Mouse (Mus musculus): ENCODE measurements at regions not wholly inside any gene's neighbourhood (a gene's known extent, or its start where the extent isn't known, plus 50 kb on each side); places are given as distances from the start of the nearest gene placed in this dataset.
A peak's percentile ranks its signal among the peaks of the same experiment; 100 is the strongest.

GRCm38 (mm10) chr14:105805762-105806161 lies 90.9 kb downstream of the Spry2 start:
- TF ChIP-seq CTCF (IDR thresholded peaks at IDR 0.05), result no peak
- no peak overlapping the region for H3K27ac ChIP-seq
- intact Hi-C loops (cut with DNase I), result no loop called here
- DNase-seq (ENCODE audit: extremely low spot score in 1 of 2, low spot score in 2 of 2), result no peak
- no peak overlapping the region for H3K4me3 ChIP-seq

DNA sequence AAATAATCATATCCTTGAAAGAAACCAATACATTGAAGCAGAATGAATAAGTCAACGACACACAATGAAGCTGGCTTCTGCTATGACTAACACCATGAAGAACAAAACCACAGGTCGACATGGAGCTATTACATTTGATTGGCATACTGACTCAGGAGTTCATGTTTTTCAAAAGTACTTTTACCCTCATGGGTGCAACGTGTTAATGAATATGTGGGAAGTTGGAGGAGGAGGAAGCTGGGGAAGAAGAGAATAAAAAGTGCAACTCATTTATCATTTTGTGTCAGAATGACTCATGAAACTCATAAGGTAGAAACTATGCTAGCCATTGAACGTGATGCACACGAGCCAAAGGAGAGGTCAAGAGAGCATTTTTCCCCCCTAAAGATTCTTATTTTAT lies 91.3 kb downstream of the Spry2 start:
- H3K27ac ChIP-seq, result no peak overlapping the region
- intact Hi-C loops (cut with DNase I), result no loop called here
- DNase-seq (ENCODE audit: extremely low spot score in 1 of 2, low spot score in 2 of 2), result no peak
- no peak overlapping the region for H3K4me3 ChIP-seq
- no peak for TF ChIP-seq CTCF (IDR thresholded peaks at IDR 0.05)

DNA sequence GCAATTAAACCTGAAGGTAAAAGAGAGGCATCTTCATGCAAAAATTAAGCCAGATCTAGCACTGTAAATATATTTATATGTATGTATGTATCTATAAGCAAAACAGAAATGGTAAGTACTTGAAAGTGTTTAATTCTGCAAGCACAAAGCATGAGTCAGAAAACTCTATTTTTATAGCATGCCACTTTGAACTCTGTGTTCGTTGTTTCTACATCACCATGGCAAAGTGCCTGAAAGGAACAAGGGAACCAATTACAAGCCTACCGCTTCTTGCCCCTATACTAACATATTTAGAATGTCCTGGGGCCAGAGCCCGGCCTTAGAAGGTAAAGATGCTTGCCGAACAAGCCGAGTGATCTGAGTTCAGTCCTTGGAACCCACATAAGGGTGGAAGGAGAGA lies 91.9 kb downstream of the Spry2 start:
- no peak for DNase-seq (ENCODE audit: extremely low spot score in 1 of 2, low spot score in 2 of 2)
- TF ChIP-seq CTCF (IDR thresholded peaks at IDR 0.05), result no peak
- Histone ChIP-seq H3K4me3 (no peak overlapping the region), H3K27ac (no peak overlapping the region)
- intact Hi-C loops (cut with DNase I), result no loop called here

GRCm38 (mm10) chr14:105803281-105803680 lies 93.3 kb downstream of the Spry2 start:
- intact Hi-C loops (cut with DNase I), result no loop called here
- TF ChIP-seq CTCF (IDR thresholded peaks at IDR 0.05), result no peak
- DNase-seq (ENCODE audit: extremely low spot score in 1 of 2, low spot score in 2 of 2), result no peak
- no peak overlapping the region for H3K27ac ChIP-seq
- H3K4me3 ChIP-seq, result no peak overlapping the region

DNA sequence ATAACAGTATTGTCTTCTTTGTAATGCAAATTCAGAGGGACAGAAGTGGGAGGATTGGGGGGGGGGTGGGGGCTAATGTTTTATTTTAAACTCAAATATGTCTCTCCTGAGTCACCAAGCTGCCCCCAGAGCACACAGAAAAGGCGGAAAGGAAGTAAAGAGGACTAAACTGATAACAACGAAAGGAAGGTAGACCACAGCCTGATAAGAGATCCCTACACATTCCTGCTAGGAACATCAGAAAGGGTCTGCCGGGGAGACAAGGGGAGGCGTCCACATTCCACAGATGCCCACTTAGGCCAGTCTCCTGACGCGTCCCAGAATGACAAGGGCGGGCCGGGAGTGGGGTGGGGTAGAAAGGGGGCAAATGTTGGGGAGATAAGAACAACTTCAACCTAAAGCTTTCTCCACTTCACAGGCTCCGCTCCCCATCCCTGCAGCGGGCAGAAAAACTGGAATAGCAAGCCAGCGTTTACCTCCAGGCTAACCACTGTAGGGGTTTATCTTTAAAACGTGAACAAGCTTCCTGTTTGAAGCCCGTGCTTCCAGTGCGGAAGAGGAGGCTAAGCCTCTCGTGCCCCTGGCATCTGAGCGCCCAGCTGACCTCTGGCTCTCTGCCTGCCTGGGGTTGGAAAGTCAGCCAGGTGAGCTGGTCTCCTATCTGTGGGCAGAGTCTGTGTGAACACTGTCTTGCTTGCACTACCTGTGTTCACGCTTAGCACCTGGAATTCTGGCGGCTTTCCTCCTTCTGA lies 93.9 kb downstream of the Spry2 start:
- no peak for DNase-seq (ENCODE audit: extremely low spot score in 1 of 2, low spot score in 2 of 2)
- Histone ChIP-seq H3K27ac (no peak overlapping the region), H3K4me3 (no peak overlapping the region)
- intact Hi-C loops (cut with DNase I), result no loop called here
- TF ChIP-seq CTCF (IDR thresholded peaks at IDR 0.05), result no peak

DNA sequence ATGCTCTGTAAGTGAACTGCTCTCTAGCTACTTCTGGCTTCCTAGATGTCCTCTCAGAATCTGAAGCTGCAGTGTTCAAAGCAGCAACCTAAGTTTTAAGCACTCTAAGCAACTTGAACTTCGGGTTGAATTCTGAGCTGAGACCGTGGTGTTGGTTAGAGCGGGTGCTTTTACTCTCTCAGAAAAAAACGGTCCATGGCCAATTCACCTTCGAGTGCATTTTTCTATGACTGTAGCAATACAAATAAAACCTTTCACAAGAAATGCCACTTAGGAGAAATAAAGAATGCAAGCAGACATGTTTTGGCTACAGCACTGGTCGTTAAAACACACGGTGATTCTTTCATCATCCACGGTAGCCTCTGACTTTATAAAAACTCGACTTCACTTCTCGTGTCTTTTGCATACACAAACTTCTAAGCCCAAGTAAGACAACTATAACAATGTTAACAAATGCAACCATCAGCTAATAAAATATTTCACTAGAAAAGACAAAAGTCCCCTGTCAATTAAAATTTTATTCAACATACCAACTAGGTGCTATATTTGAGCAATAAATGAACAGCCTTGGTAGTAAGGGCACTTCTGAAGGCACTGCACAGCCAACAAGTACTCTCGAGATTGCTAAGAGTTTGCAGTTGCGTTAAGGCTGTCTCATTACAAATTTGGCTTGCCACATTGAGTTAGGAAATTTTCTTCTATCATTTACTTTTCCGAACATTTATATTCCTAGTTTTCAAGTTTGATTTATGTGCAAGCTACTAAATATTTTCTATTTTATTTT lies 96.3 kb downstream of the Spry2 start:
- DNase-seq (ENCODE audit: extremely low spot score in 1 of 2, low spot score in 2 of 2), result no peak
- no peak for TF ChIP-seq CTCF (IDR thresholded peaks at IDR 0.05)
- Histone ChIP-seq H3K27ac (no peak overlapping the region), H3K4me3 (no peak overlapping the region)
- intact Hi-C loops (cut with DNase I), result no loop called here

DNA sequence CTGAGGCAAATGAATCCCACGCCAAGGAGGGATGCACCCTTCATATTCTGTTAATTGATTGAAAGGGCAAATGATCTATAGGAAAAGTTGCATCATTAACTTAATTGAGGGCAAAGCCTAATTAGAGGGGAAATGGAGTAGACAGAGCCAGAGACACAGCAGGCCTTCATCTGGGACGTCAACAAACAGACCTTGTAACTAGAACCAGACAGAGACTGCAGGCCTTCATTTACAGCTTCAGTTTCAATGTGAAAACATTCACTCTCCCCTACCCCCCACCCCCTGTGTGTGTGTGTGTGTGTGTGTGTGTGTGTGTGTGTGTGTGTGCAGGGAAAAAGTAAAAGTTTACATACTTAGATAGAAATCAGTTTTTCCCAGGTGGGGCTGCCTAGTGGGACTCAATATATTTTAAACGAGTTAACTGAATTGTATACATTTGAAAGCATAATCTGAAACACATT lies 97.2 kb downstream of the Spry2 start:
- Histone ChIP-seq H3K4me3 (no peak overlapping the region), H3K27ac (no peak overlapping the region)
- no peak for DNase-seq (ENCODE audit: extremely low spot score in 1 of 2, low spot score in 2 of 2)
- TF ChIP-seq CTCF (IDR thresholded peaks at IDR 0.05), result no peak
- intact Hi-C loops (cut with DNase I), result no loop called here

- TF ChIP-seq CTCF (IDR thresholded peaks at IDR 0.05), result no peak
- intact Hi-C loops (cut with DNase I), result no loop called here
- Histone ChIP-seq H3K4me3 (no peak overlapping the region), H3K27ac (no peak overlapping the region)
- no peak for DNase-seq (ENCODE audit: extremely low spot score in 1 of 2, low spot score in 2 of 2)
These were observed 103.5 kb downstream of the Spry2 start for GRCm38 (mm10) chr14:105793010-105793702.

DNA sequence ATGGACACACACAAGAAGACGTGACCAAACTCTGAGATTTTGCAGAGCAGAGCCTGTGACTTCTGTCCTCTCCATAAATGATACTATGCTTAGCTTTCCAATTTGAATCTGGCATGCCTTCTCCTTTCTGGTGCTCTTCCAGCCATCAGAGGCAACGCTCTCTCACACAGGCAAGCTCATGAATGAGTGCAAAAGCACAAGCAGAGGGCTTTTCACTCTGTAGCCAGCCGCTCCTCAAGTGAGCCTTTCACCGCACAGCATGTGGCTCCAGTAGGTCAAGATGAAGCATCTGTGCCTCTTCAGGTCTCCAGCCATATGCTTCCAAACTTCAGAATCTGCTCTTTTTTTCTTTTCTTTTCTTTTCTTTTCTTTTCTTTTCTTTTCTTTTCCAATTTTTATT lies 106.2 kb downstream of the Spry2 start:
- DNase-seq (ENCODE audit: extremely low spot score in 1 of 2, low spot score in 2 of 2), result no peak
- Histone ChIP-seq H3K27ac (no peak overlapping the region), H3K4me3 (no peak overlapping the region)
- TF ChIP-seq CTCF (IDR thresholded peaks at IDR 0.05), result no peak
- intact Hi-C loops (cut with DNase I), result no loop called here

- TF ChIP-seq CTCF (IDR thresholded peaks at IDR 0.05), result no peak
- no peak for DNase-seq (ENCODE audit: extremely low spot score in 1 of 2, low spot score in 2 of 2)
- Histone ChIP-seq H3K27ac (no peak overlapping the region), H3K4me3 (no peak overlapping the region)
- intact Hi-C loops (cut with DNase I), result loop anchor here (2.0 to 5.0 kb wide), 4 partner anchors 51 to 286 kb away; partner anchors contain the start of gene Spry2
These were observed 113.2 kb downstream of the Spry2 start for GRCm38 (mm10) chr14:105783428-105783827.

DNA sequence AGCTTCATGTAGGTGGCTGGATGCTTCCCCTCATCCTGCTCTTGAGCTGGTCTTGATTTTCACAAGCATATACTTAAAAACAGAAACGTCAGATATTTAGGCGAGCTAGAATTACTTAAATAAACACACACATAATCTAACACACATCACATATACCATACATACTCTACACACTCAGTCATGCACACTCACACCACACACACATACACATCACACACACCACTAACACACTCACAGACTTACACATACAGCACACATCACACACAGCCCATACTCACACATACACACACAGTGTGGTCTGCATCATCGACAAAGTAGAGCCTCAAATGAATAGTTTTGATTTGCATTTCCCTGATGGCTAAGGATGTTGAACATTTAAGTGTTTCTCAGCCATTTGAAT lies 116.9 kb downstream of the Spry2 start:
- no peak for TF ChIP-seq CTCF (IDR thresholded peaks at IDR 0.05)
- Histone ChIP-seq H3K4me3 (no peak overlapping the region), H3K27ac (peak overlapping the region; percentile 81)
- intact Hi-C loops (cut with DNase I), result loop anchor here (5.0 kb wide), 3 partner anchors 37 to 282 kb away; partner anchors contain the start of gene Spry2
- DNase-seq (ENCODE audit: extremely low spot score in 1 of 2, low spot score in 2 of 2), result no peak

DNA sequence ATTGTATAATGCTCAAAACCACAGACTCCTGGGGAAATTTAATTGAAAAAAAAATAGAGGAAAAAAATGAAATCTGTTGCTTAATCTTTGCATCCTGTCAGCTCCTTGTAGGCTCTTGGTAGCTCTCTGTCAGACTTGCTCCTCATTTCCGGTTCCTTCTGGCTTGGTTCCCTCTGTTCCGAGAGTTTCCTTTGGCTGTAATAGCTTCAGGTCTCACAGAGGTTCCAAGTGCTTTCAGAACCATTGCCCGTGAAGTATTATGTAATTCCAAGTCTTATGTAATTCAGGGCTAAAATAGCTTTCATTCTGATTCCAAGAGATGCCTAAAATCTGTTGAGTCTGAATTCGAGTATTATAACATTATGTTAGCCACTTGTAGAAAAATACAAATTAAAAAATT lies 117.3 kb downstream of the Spry2 start:
- intact Hi-C loops (cut with DNase I), result loop anchor here (5.0 kb wide), 1 partner anchor 37 kb away; no protein-coding TSS in a partner anchor
- H3K27ac ChIP-seq, result peak overlapping the region; percentile 81
- DNase-seq (ENCODE audit: extremely low spot score in 1 of 2, low spot score in 2 of 2), result peak; percentile 33 to 41
- no peak for TF ChIP-seq CTCF (IDR thresholded peaks at IDR 0.05)
- no peak overlapping the region for H3K4me3 ChIP-seq
